Mouse (Mus musculus) G1E-ER4 (cell line): Measurements from ENCODE around the gene Dact2. TPM values are rescaled to one million over a fixed set of nuclear protein-coding genes. Genes with fewer than 3 reads are reported as not detected.

Source experiments
- GATA1 ChIP-seq: IDR thresholded peaks from one replicate; pipeline ENCODE4 v1.8.0; 2012; ENCODE audit warnings: low read length, inconsistent platforms
- polyA plus RNA-seq: library from polyadenylated mRNA; stranded (reverse); fragments of >175 nt; gene quantifications from 2 replicates; pipeline ENCODE4 v1.2.3, GENCODE M21; 2012

Dact2 gene
- polyA plus RNA-seq, 1 experiment = not detected

DNA sequence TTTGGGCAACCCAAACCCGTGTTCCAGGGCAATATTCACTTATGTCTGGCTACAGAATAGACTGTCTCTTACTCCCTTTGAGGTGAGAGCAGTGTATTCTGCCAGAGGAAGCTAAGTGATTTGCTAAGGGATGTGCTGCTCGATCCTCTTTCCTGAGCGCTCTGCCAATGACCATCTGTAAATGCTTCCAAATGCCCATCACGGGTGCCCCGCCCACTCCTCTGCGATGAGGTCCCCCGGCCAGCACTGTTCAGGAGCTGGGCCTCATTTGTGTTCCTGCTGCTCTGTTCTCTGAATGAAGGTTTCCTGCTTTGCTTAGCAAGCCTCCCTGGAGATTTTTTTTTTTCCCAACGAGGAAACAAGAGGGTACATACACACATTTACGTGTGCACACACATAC lies 11.2 kb downstream of the Dact2 start:
- TF ChIP-seq GATA1 = no peak

GRCm38 (mm10) chr17:14192432-14192831 lies 11.7 kb downstream of the Dact2 start:
- no peak for TF ChIP-seq GATA1

GRCm38 (mm10) chr17:14188455-14188854 lies 15.6 kb downstream of the Dact2 start:
- TF ChIP-seq GATA1 = no peak

GRCm38 (mm10) chr17:14187096-14187495 lies 17.0 kb downstream of the Dact2 start:
- no peak for TF ChIP-seq GATA1

GRCm38 (mm10) chr17:14186176-14186575 lies 17.9 kb downstream of the Dact2 start:
- TF ChIP-seq GATA1 = no peak

- TF ChIP-seq GATA1 = no peak
Measured at GRCm38 (mm10) chr17:14184192-14184814, 19.8 kb downstream of the Dact2 start.

DNA sequence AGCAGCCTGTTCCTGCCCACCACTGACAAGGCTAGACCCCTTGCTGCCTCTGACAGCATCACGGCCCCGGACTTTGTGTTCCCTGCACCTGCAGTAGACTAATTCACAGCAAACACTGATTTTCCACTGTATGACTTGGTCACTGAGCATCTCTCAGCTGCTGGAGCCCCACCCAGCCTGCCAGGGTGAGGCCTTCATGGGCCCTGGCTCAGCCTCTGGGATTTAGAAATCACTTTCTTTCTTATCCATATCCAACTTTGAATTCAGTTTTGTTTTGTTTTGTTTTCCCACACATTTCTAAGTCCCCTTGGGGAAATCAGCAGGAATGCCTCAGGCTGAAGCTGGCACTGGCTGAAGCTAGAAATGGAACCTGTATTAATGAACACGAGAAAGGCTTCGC lies 20.4 kb downstream of the Dact2 start:
- no peak for TF ChIP-seq GATA1

DNA sequence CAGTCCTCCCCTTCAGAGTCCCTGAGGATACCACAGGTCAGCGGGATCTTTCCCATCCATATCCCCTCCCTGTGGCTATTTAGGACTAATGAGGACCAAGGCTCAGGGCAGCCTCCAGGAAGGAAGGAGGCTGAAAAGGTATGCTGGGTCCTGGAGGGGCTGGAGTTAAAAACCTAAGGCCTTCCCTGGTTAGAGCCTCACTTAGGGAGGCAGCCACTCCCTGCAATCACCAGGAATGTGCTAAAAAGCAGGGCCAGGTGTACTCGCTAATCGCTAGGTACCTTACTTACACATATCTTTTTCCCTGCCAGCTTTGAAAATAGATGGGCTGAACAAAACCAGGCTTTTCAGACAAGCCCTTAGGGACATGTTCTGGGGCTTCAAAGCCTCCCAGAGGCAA lies 21.2 kb downstream of the Dact2 start:
- TF ChIP-seq GATA1 = no peak

GRCm38 (mm10) chr17:14178911-14179310 lies 25.2 kb downstream of the Dact2 start:
- no peak for TF ChIP-seq GATA1

DNA sequence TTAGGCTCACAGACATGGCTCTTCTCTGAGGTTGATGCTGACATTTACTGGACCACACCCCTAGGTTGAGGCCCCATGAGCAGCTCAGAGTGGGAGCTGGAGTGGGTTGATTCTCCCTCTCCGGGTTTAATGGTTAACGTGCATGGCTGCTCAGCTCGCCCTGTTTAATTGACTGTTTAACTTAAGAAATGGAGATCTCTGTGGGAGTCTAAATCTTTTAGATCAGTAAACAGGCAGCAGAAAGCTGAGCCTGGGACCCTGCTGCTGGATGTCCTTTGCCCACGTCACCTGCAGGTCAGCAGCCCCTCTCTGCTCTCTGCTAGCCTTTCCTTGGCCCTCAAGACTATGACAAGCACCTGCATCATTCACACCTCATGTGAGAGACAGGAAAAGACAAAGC lies 25.6 kb downstream of the Dact2 start:
- TF ChIP-seq GATA1 = no peak

DNA sequence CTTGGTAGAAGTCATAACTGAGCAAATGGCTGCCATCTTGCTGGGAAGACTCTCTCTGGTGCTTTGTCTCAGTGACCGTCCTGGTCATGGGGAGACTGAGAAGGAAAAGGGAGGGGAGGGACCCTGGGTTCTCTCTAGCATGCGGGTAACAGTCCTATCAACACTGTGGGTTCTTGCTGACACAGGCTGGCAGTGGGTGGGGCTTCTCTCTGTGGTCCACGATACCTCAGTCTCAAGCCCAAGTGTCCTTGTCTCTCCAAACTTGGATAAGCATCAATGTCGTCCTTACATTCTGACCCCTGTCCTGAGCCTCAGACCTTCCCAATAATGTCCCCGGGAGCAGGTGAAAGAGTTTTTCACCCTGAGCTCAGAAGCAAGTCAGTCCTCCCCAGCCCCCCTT lies 26.1 kb downstream of the Dact2 start:
- TF ChIP-seq GATA1 = no peak

DNA sequence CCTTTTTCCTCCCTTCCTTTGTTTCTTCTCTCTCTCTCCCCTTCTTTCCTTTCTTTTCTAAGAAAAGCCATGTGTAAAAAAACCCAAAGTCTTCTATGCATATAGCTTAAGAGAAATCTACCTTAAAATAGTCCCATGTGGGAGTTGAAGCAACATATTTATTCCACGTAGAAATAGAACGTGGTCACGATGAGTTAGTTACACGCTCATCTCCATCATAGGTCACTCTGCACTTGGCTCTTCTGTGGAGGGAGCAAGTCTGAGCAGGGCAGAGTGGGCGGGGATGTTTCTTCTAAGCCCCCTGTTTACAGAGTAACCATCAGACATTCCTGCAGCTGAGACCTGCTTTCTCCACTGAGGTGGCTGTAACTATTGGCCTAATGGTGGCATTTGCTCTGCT lies 27.1 kb downstream of the Dact2 start:
- no peak for TF ChIP-seq GATA1

- TF ChIP-seq GATA1 = no peak
Measured at GRCm38 (mm10) chr17:14175704-14176103, 28.4 kb downstream of the Dact2 start.

- TF ChIP-seq GATA1 = no peak
Measured at GRCm38 (mm10) chr17:14175019-14175418, 29.1 kb downstream of the Dact2 start.

GRCm38 (mm10) chr17:14174401-14174800 lies 29.7 kb downstream of the Dact2 start:
- TF ChIP-seq GATA1 = no peak

DNA sequence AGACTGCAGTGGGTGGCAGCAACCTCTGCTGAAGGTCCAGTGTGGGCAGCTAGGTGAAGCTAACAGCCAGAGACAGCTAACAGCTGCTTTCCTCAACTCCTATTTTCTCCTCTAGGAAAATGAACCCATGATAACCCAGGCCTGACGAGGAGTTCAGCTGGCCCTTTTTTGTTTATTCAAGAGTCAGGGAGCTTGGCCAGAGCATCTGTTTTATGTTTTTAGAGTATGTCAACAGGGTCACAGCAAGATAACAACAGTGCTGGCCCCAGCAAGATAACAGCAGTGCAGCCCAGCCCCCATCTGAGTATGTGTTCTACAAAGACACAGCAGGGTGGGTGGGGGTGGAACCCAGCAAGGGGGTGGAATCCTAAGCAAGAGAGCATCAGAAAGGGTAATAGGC lies 30.6 kb downstream of the Dact2 start:
- TF ChIP-seq GATA1 = no peak

- TF ChIP-seq GATA1 = no peak
Measured at GRCm38 (mm10) chr17:14172731-14173130, 31.4 kb downstream of the Dact2 start.

DNA sequence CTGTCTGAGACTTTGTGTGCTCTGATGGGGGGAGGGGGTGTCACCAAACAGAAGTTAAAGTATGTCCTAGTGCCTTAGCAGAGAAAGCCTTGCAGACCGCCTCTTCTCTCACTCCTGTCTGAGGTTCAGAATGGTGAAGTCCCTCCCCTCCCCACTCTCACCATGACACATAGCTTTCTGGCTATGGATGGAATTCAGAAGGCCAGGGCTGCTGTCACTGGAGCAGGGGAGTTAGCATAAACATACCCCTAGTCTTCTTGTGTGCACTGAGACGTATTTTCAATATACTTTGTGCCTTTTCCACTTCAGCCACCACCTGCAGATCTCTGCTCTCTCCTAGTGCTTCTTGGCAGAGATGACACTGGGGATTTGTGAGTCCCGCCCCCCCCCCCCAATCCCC lies 31.9 kb downstream of the Dact2 start:
- TF ChIP-seq GATA1 = no peak
